Mouse (Mus musculus) small intestine, adult 2 months (tissue): ENCODE results near the gene Cand2.

ENCODE experiments used
- CTCF ChIP-seq: fragments of 200-500 bp; IDR thresholded peaks from 2 replicates; pipeline ENCODE4 v1.5.1; 2012; ENCODE audit warnings: low read depth, mild to moderate bottlenecking, control low read depth, inconsistent platforms, low read length, moderate library complexity, mixed read lengths; ENCODE audit not compliant: insufficient replicate concordance, insufficient read length; ENCODE audit errors: extremely low read depth
- POLR2A ChIP-seq: fragments of 200-500 bp; IDR thresholded peaks from 2 replicates; pipeline ENCODE4 v1.6.1; 2012; ENCODE audit warnings: low read depth, mild to moderate bottlenecking, control low read depth, inconsistent platforms, low read length, moderate library complexity

DNA sequence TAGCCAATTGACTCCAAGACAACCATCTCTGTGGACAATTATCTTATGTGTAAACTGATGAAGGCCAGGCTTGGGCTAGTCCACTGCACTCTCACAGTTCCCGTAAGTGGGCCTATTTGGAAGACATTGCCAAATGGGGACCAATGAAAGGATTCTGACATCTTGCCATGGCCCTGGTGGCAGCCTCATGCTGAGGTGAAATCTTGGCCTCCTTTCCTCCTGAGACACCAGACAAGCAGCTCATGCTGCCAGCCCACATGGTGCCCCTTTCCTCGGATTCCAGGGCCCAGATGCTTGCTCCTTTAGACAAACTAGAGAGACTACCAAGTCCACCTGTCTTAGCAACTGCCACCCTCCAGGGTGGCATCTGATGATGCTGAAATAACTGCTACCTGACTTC lies 43.8 kb downstream of the Cand2 start:
- TF ChIP-seq CTCF (no peak), POLR2A (no peak)
